Mouse (Mus musculus) frontal cortex, postnatal 25 days (tissue): ENCODE results near the gene Chst8.
A peak's percentile ranks its signal among the peaks of the same experiment; 100 is the strongest.

Source experiments
- DNase-seq, 2 experiments: peaks; one replicate each; pipeline ENCODE4 v3.0.0; 2022; ENCODE audit warnings: low spot score in 2 of 2

Chst8 gene

GRCm38 (mm10) chr7:34669336-34669735, 143.2 kb downstream of the Chst8 start:
- no peak for DNase-seq

- no peak for DNase-seq
Observed at GRCm38 (mm10) chr7:34667874-34668273, 144.6 kb downstream of the Chst8 start.

- no peak for DNase-seq
Observed at GRCm38 (mm10) chr7:34663145-34663544, 149.4 kb downstream of the Chst8 start.

DNA sequence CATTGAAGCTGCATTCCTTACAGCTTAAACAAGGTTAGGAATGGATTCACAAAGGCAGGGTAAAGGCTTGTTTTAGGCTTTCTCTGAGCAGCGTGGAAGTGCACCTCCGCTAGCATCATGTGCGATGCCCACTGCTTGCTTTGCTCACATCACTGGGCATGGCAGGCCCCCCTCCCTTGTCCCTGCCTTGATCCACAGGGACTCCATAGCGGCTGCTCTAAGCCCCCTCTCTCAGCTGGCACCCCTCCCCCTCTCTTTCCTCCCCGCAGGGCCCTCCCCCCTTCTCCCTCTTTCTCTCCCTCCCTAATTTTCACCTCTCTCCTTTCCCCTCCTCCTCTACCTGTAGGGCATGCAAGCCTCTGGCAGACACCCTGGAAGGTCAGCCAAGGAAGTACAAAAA, 150.3 kb downstream of the Chst8 start:
- DNase-seq: no peak

DNA sequence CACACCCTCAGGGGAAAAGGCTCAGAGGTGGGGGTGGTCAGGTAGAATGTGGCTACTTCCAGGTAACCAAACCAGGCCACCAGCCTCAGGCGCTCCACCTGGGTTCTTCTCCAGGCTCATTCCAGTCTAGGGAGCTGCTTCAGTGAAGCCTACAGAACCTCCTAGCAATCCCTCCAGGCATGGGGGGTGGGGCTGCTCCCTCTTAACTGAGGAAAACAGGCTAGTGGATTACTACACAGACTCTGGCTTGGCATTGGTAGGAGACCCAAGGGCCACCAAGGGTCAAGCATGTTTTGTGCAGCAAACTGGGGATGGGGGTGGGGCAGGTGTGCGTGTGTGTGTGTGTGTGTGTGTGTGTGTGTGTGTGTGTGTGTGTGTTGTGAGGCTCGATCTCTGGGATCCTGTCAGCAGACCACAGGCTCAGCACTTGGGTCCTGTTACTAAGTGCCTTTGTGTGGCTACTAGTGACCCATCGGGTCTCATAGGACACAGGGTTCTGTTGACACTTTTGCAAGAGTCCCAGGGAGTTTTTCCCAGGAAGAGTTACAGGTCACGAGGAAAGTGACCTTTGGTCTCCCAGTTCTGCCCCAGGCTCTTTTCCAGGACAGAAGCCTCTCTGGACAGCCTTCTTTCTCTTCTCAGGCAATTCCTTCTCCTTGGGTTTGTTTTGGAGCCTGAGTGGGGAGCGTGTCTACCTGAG, 153.0 kb downstream of the Chst8 start:
- no peak for DNase-seq

- no peak for DNase-seq
Observed at GRCm38 (mm10) chr7:34656632-34657031, 155.9 kb downstream of the Chst8 start, which contains the start of gene Kctd15. Gene Kctd15 (minus strand): TSS chr7:34656732.

DNA sequence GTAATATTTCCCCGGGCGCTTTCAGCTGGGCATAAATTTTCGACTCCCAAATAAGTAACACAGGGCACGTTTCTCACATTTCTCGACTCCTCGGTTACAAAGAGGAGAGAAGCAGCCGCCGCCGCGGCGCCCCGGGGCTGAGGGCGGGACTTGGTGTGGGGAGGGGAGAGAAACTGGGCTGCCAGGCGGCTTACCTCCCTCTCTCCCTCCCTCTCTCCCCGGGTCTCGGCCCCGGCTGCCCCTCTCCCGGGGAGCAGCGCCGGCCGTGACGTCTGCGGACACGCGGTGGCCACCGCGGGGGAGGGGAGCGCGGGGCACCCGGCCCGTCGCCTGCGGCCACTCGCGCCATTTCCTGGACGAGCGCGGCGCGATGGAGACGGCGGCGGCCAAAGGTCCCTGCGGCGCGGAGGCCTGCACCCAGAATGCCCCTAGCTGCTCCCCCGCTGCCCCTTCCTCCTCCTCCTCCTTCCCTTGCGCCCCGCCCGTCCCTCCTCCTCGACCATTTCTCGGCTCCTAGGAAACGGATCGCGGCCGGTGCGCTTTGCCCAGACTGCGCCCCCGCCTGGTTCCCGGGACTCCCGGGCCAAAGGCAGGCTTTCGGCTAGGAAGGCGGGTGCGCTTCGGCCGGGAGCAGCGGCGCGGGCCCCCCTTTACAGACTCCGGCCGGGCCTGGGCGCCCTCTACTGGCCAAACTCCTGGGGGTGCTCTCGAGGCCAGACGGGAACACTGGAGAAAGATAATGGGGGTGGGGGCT, 157.2 kb downstream of the Chst8 start:
- DNase-seq: peak; percentile 76 to 80

- DNase-seq: peak; percentile 29 to 30
Observed at GRCm38 (mm10) chr7:34654441-34655085, 157.9 kb downstream of the Chst8 start.

GRCm38 (mm10) chr7:34653731-34654440, 158.6 kb downstream of the Chst8 start:
- no peak for DNase-seq

- no peak for DNase-seq
Observed at GRCm38 (mm10) chr7:34652751-34653502, 159.6 kb downstream of the Chst8 start.

DNA sequence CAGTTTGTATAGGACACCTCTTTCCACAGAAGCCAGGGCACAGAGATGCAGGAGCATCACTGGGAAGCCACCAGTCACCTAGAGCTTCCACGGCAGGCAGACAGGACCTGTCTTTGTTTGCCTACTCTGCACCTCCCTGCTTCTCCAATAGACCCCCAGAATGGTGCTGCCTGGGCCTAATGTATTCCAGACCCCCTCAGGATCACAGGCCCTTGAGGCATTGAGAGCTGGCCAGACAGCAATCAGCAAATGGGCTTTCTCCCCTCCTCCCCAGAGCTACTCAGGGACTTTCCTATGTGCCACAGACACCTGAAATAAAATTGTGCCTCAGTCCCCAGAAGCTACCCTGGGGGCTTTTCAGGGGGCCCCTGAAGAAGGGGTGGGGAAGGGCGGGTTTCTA, 161.1 kb downstream of the Chst8 start:
- no peak for DNase-seq

- no peak for DNase-seq
Observed at GRCm38 (mm10) chr7:34647052-34647451, 165.5 kb downstream of the Chst8 start.

DNA sequence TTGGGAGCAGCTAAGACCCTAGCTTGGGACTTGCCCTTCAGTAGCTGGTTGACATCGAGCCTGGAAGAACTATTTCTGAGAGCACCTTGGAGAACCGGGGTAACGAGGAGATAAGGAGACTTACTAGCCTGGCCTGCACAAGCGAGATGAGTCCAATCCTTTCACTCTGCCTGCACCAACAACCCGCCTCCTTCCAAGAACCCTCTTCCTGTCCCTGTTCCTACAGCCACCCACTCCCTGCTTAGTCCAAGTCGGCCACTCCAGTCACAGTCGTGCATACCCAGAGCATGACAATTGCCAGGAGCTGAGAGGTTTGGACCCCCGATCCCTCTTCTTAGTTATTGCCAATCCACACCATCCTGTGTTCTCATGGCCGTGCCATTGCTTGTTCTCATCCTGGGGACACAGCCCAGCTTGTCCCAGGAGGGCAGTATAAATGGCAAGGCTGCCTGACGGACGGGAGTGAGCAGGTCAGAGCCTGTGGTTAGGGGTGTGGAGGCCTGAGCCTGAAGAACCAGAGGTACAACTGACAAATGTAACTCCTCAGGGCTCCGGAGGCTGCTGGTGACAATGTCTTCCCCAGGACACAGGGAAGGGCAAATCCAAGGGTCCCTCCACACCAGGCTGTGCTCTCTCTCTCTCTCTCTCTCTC, 166.2 kb downstream of the Chst8 start:
- no peak for DNase-seq

GRCm38 (mm10) chr7:34645623-34646022, 166.9 kb downstream of the Chst8 start:
- no peak for DNase-seq

DNA sequence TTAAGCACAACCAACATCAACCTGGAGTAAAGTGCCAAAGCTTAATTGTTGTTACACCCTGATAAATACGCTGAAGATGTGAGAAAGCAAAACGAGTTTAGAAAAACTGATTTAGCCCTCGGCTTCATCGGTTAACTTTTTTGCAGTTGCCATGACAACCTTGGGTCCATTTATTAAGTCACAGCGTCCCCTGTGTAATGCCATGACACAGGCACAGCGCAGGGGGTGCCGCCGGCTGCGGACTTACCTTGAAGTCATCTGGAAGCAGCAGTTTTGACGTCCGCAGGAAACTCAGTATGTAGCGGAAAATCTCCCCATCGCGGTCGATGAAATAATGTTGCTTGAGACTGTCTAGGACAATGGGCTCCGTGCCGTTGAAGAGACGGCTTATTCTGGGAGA, 167.9 kb downstream of the Chst8 start:
- no peak for DNase-seq

DNA sequence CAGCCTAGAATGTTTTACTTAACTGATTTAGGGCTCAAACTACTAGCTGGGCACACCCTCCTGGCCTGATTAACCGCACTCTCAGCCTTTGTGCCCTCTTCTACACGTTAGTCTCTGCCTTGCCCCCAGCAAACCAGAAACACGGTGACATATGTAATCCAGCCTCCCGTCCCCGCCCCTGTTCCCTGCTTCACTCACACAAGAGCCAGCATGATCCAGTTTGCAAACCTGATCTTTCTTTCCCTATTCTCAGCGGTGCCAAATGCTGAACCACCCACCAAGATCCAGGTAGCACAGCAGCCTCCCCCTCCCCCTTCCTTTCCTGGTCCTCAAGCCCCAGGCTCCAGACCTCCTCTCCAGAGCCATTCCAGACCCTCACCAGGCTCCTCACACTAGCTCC, 169.2 kb downstream of the Chst8 start:
- DNase-seq: no peak

GRCm38 (mm10) chr7:34641968-34642367, 170.5 kb downstream of the Chst8 start:
- DNase-seq: no peak

DNA sequence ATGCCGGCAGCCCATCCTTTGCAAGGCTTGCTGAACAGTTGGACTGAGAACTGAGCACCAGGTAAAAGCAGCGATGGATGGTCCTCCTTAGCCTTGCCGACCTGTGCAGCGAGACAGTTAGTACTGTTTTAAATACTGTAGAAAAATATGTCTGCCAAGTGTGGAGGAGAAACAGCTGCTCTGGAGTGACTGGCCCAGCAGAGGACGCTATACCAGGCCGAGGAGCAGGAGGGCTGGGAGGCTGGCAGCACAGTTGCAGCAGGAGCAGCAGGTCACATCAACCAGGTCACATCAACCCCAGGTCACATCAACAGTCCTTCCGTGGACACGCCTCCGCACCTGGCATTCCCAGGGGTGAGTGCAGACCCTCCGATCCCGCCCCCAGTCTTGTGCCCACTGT, 172.7 kb downstream of the Chst8 start:
- DNase-seq: no peak

GRCm38 (mm10) chr7:34636661-34637060, 175.8 kb downstream of the Chst8 start:
- no peak for DNase-seq

- no peak for DNase-seq
Observed at GRCm38 (mm10) chr7:34632966-34633742, 179.4 kb downstream of the Chst8 start.
